Mouse (Mus musculus) cortical plate, adult 2 months (tissue): ENCODE measurements around the gene Tubb2b.

Experiments
- CTCF ChIP-seq: fragments of 200-500 bp; IDR thresholded peaks from 2 replicates; pipeline ENCODE4 v1.5.1; 2011; ENCODE audit warnings: mild to moderate bottlenecking, control low read depth, low read length; ENCODE audit not compliant: insufficient read depth; ENCODE audit errors: extremely low read depth
- POLR2A ChIP-seq: fragments of 200-500 bp; IDR thresholded peaks from 2 replicates; pipeline ENCODE4 v1.6.1; 2011; ENCODE audit warnings: mild to moderate bottlenecking, low read length, control low read depth; ENCODE audit not compliant: insufficient read depth; ENCODE audit errors: extremely low read depth

DNA sequence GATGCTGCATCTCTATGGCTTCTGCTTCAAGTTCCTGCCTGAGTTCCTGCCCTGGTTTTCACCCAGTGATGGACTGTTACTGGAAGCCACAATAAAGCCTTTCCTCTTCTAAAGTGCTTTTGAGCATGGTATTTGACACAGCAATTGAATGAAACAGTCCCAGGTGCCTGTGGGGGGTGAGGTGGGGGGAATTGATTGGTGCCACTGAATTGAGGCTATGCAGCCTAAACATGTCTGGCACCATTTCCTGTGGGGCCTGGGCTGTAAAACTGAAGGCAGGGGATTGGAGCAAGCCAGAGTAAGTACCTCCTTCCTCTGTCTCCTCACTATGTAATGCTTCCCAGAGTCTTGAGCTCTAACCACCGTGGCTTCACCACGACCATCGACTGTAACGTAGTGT lies 15.6 kb downstream of the Tubb2b start:
- TF ChIP-seq POLR2A, result no peak
- TF ChIP-seq CTCF, result no peak
